8 mouse cellular contexts compared by ENCODE assay signal in the genomic region with DNA sequence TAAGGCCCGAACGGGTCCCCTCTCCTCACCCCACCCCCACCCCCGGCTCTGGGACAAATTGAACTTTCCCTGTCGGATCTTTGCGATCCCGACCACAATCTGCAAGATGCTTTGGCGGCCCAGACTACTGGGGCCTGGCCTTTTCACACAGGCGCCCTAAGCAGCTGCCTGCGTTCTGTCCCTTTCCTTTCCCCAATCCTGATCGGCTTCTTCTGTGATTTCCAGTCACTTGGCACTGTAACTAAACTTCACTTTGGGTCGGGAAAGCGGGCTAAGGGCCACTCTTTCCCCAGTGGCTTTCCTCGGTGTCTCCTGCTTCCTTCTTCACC. TPM values are rescaled to one million over a fixed set of nuclear protein-coding genes. Genes with fewer than 3 reads are reported as not detected.
DNase-seq lines count a peak whose midpoint lies in the region; ATAC-seq and TF ChIP-seq lines count a peak whose summit lies in the region.

No protein-coding gene starts in this region.

- H3K27me3 ChIP-seq in lung, embryonic 16.5 days (ENCODE audit: control insufficient read depth, insufficient read depth, low read depth, low read length) = no peaks in the 10 kb centered on the region
- no peaks in the 10 kb centered on the region for H3K27me3 ChIP-seq in embryonic facial prominence, embryonic 15.5 days
- no peaks in the 10 kb centered on the region for H3K27me3 ChIP-seq in intestine, postnatal 0 days (replicated peaks; ENCODE audit: control insufficient read depth, insufficient read depth, low read length)
- H3K27me3 ChIP-seq in neural tube, embryonic 14.5 days (ENCODE audit: control insufficient read depth, insufficient read depth, low read length) = no peaks in the 10 kb centered on the region

- H3K27ac ChIP-seq in lung, embryonic 16.5 days (ENCODE audit: low read length) = peak overlapping the region; percentile 94
- H3K27ac ChIP-seq in embryonic facial prominence, embryonic 15.5 days (replicated peaks) = peak overlapping the region; percentile 99
- H3K27ac ChIP-seq in intestine, postnatal 0 days (ENCODE audit: low read depth, low read length) = peak overlapping the region; percentile 92
- peak overlapping the region; percentile 74 for H3K27ac ChIP-seq in neural tube, embryonic 14.5 days (ENCODE audit: low read depth, low read length)

- WGBS in lung, embryonic 16.5 days = 0% methylated on average over 13 of the region's 13 CpGs
- 1% methylated on average over 13 of the region's 13 CpGs for WGBS in embryonic facial prominence, embryonic 15.5 days
- WGBS in intestine, postnatal 0 days = 0% methylated on average over 13 of the region's 13 CpGs
- 0% methylated on average over 13 of the region's 13 CpGs for WGBS in neural tube, embryonic 14.5 days

- peak overlapping the region; percentile 79 for H3K9ac ChIP-seq in lung, embryonic 16.5 days (ENCODE audit: low read length)
- H3K9ac ChIP-seq in embryonic facial prominence, embryonic 15.5 days = peak overlapping the region; percentile 85
- H3K9ac ChIP-seq in intestine, postnatal 0 days (ENCODE audit: low read depth, low read length) = peak overlapping the region; percentile 77
- H3K9ac ChIP-seq in neural tube, embryonic 14.5 days (replicated peaks; ENCODE audit: low read depth, low read length) = peak overlapping the region; percentile 67

- peak overlapping the region; percentile 63 for H3K4me3 ChIP-seq in lung, embryonic 16.5 days (ENCODE audit: low read length)
- H3K4me3 ChIP-seq in embryonic facial prominence, embryonic 15.5 days (replicated peaks) = peak overlapping the region; percentile 88
- peak overlapping the region; percentile 78 for H3K4me3 ChIP-seq in intestine, postnatal 0 days (ENCODE audit: low read depth, low read length)
- peak overlapping the region; percentile 68 for H3K4me3 ChIP-seq in neural tube, embryonic 14.5 days (ENCODE audit: low read depth, low read length)

- H3K4me1 ChIP-seq in lung, embryonic 16.5 days (replicated peaks; ENCODE audit: control insufficient read depth, insufficient read depth, low read length) = peaks cover 32% of the 10 kb centered on the region
- peaks cover 35% of the 10 kb centered on the region for H3K4me1 ChIP-seq in embryonic facial prominence, embryonic 15.5 days
- peaks cover 12% of the 10 kb centered on the region for H3K4me1 ChIP-seq in intestine, postnatal 0 days (replicated peaks; ENCODE audit: control insufficient read depth, insufficient read depth, low read length)
- H3K4me1 ChIP-seq in neural tube, embryonic 14.5 days (ENCODE audit: control insufficient read depth, insufficient read depth, low read length) = peaks cover 18% of the 10 kb centered on the region

- no peak for TF ChIP-seq CTCF in intestine, postnatal 0 days (IDR thresholded peaks at IDR 0.05; ENCODE audit: low read depth)

- H3K9me3 ChIP-seq in lung, embryonic 16.5 days (ENCODE audit: control insufficient read depth, low read length) = no peaks in the 10 kb centered on the region
- H3K9me3 ChIP-seq in embryonic facial prominence, embryonic 15.5 days (replicated peaks) = no peaks in the 10 kb centered on the region
- no peaks in the 10 kb centered on the region for H3K9me3 ChIP-seq in intestine, postnatal 0 days (ENCODE audit: control insufficient read depth)
- no peaks in the 10 kb centered on the region for H3K9me3 ChIP-seq in neural tube, embryonic 14.5 days (ENCODE audit: control insufficient read depth, low read length)

- H3K36me3 ChIP-seq in lung, embryonic 16.5 days (ENCODE audit: control insufficient read depth, insufficient read depth, low read length) = peaks cover 11% of the 10 kb centered on the region
- peaks cover 18% of the 10 kb centered on the region for H3K36me3 ChIP-seq in embryonic facial prominence, embryonic 15.5 days
- H3K36me3 ChIP-seq in intestine, postnatal 0 days (ENCODE audit: control insufficient read depth, insufficient read depth) = 0 out of 2 replicates have a peak, but pooled peaks cover 12% of the 10 kb centered on the region
- H3K36me3 ChIP-seq in neural tube, embryonic 14.5 days (ENCODE audit: control insufficient read depth, insufficient read depth, low read length) = no peaks in the 10 kb centered on the region

- no peak for DNase-seq in lung, postnatal 4 days
- no peak for DNase-seq in right cerebral cortex, postnatal 14 days
- no peak for DNase-seq in urinary bladder, postnatal 14 days (ENCODE audit: low spot score)
- DNase-seq in thymus, postnatal 10 days (ENCODE audit: low spot score in 2 of 2) = no peak

- ATAC-seq in lung, embryonic 16.5 days (ENCODE audit: low read depth) = no peak
- no peak for ATAC-seq in embryonic facial prominence, embryonic 15.5 days (ENCODE audit: insufficient number of reproducible peaks, low FRiP score, low TSS enrichment, low read depth)
- ATAC-seq in intestine, postnatal 0 days = no peak; the same call in 1 of the 2 replicates
- peak; percentile 5; the same call in 1 of the 2 replicates for ATAC-seq in neural tube, embryonic 14.5 days (ENCODE audit: low read depth)

- peak overlapping the region; percentile 88 for H3K4me2 ChIP-seq in lung, embryonic 16.5 days (ENCODE audit: low read depth, low read length)
- H3K4me2 ChIP-seq in embryonic facial prominence, embryonic 15.5 days (replicated peaks) = peak overlapping the region; percentile 79
- peak overlapping the region; percentile 89 for H3K4me2 ChIP-seq in intestine, postnatal 0 days (replicated peaks; ENCODE audit: low read depth)
- H3K4me2 ChIP-seq in neural tube, embryonic 14.5 days (ENCODE audit: low read depth, low read length) = peak overlapping the region; percentile 75

RNA-seq across cellular contexts. Expression of gene Bysl, which starts 17.5 kb away (rescaled TPM):
- polyA plus RNA-seq in lung, embryonic 16.5 days (2015; fragmentation: Nextera tagmentation; extraction: Ambion mirVana) = 17.0 and 19.4 TPM in 2 replicates
- polyA plus RNA-seq in embryonic facial prominence, embryonic 15.5 days (2015; fragmentation: Nextera tagmentation; extraction: Ambion mirVana) = 23.9 and 24.6 TPM in 2 replicates
- polyA plus RNA-seq in intestine, postnatal 0 days (2015; fragmentation: Nextera tagmentation; extraction: Ambion mirVana) = 7.7 and 8.2 TPM in 2 replicates
- 32.7 and 35.0 TPM in 2 replicates for polyA plus RNA-seq in neural tube, embryonic 14.5 days (2014; fragmentation: Nextera tagmentation; extraction: Ambion mirVana)

RNA-seq across cellular contexts. Expression of gene Med20, which starts 17.6 kb away (rescaled TPM):
- polyA plus RNA-seq in lung, embryonic 16.5 days (2015; fragmentation: Nextera tagmentation; extraction: Ambion mirVana) = 50.1 and 51.6 TPM in 2 replicates
- 51.9 and 55.2 TPM in 2 replicates for polyA plus RNA-seq in embryonic facial prominence, embryonic 15.5 days (2015; fragmentation: Nextera tagmentation; extraction: Ambion mirVana)
- 22.8 and 22.9 TPM in 2 replicates for polyA plus RNA-seq in intestine, postnatal 0 days (2015; fragmentation: Nextera tagmentation; extraction: Ambion mirVana)
- polyA plus RNA-seq in neural tube, embryonic 14.5 days (2014; fragmentation: Nextera tagmentation; extraction: Ambion mirVana) = 38.1 and 43.4 TPM in 2 replicates

RNA-seq across cellular contexts. Expression of gene Gm20517, which starts 17.6 kb away (rescaled TPM):
- polyA plus RNA-seq in lung, embryonic 16.5 days (2015; fragmentation: Nextera tagmentation; extraction: Ambion mirVana) = 1.8 and 2.2 TPM in 2 replicates
- 1.6 TPM in 2 replicates for polyA plus RNA-seq in embryonic facial prominence, embryonic 15.5 days (2015; fragmentation: Nextera tagmentation; extraction: Ambion mirVana)
- 0.47 and 1.2 TPM in 2 replicates for polyA plus RNA-seq in intestine, postnatal 0 days (2015; fragmentation: Nextera tagmentation; extraction: Ambion mirVana)
- 2.3 and 2.9 TPM in 2 replicates for polyA plus RNA-seq in neural tube, embryonic 14.5 days (2014; fragmentation: Nextera tagmentation; extraction: Ambion mirVana)

RNA-seq across cellular contexts. Expression of gene Usp49, which starts 36.7 kb away (rescaled TPM):
- 2.5 and 2.6 TPM in 2 replicates for polyA plus RNA-seq in lung, embryonic 16.5 days (2015; fragmentation: Nextera tagmentation; extraction: Ambion mirVana)
- polyA plus RNA-seq in embryonic facial prominence, embryonic 15.5 days (2015; fragmentation: Nextera tagmentation; extraction: Ambion mirVana) = 4.4 and 5.2 TPM in 2 replicates
- polyA plus RNA-seq in intestine, postnatal 0 days (2015; fragmentation: Nextera tagmentation; extraction: Ambion mirVana) = 2.6 and 2.9 TPM in 2 replicates
- polyA plus RNA-seq in neural tube, embryonic 14.5 days (2014; fragmentation: Nextera tagmentation; extraction: Ambion mirVana) = 5.9 and 6.5 TPM in 2 replicates
